Mouse (Mus musculus): ENCODE measurements around the gene Gm11937. TPM values are rescaled to one million over a fixed set of nuclear protein-coding genes. Genes with fewer than 3 reads are reported as not detected.

Gene Gm11937
- total RNA-seq, 2 experiments from 2014 or later: not detected

GRCm38 (mm10) chr11:99581051-99581450 lies 28.9 kb downstream of the Gm11937 start:
- no peak for DNase-seq

GRCm38 (mm10) chr11:99580636-99581035 lies 29.4 kb downstream of the Gm11937 start, which contains the start of gene Krtap1-5:
TSS of gene Krtap1-5 (minus strand) at chr11:99581016.
- no peak for DNase-seq

- DNase-seq: peak; percentile 85
Measured at GRCm38 (mm10) chr11:99574106-99574505, 35.9 kb downstream of the Gm11937 start.

- no peak for DNase-seq
Measured at GRCm38 (mm10) chr11:99573164-99573563, 36.8 kb downstream of the Gm11937 start.

DNA sequence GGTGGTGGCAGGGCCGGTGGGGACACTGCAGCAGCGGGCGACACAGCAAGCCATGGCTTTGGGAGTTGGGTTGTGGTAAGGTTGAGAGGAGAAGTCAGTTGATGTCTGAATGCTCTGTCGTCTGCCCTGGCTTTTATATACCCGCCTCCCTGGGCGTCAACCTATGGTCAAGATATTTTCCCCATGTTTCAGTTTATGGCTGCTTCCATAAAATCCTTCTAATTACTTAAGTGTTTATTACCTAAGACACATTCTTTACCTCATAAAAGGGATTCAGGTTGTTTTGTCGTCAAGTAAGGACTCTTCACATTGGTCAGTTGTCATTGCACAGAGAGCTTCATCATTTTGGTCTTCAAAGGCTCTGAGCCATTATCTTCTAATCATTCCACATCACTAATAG lies 43.5 kb downstream of the Gm11937 start, which contains the start of gene Krtap3-1:
Gene Krtap3-1, minus strand, starts transcription at position 101 of the 400 bp plus-strand sequence.
- DNase-seq: no peak

DNA sequence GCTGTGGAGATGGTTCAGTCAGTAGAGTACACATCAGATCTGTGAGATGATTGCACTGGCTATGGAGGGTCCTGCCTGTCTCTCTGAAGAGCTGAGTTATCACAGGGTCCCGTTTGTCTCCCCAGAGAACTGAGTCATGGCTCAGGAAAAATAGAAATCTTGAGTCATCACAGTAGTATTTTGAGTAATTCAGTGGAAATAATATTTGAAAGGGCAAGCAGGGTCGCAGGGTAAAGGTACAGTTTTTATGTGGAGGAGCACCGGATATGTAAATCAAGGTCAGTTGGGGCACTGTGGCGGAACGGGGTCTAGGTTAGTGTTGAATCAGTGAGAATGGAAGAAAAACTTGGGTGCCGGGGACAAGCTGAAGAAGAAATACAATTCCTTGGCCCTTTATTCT lies 47.4 kb downstream of the Gm11937 start:
- DNase-seq: no peak

Other genes starting within 250 kb of the Gm11937 start
- gene Krt28, start 235.3 kb downstream of the Gm11937 start, total RNA-seq (2021): under 1 TPM in 1 of 2 experiments, not detected in 1; 0.21 TPM
- gene Krt10, start 220.8 kb downstream of the Gm11937 start, total RNA-seq (2021): 1 to 10 TPM; 7.0 to 8.2 TPM
- gene Krt12, start 187.9 kb downstream of the Gm11937 start, total RNA-seq (2021): not detected
- gene Krt20, start 172.0 kb downstream of the Gm11937 start, total RNA-seq (2021): 1 to 10 TPM; 1.8 to 2.3 TPM
- 10 to 100 TPM in 1 of 2 experiments, 1 to 10 TPM in 1; 4.4 to 12.8 TPM for gene Krt23, start 117.1 kb downstream of the Gm11937 start, total RNA-seq (2021)
- gene Krt39, start 88.9 kb downstream of the Gm11937 start, total RNA-seq (2021): not detected
- not detected for gene Krt40, start 67.0 kb downstream of the Gm11937 start, total RNA-seq (2021)
- not detected for gene Krtap3-3, start 59.3 kb downstream of the Gm11937 start, total RNA-seq (2021)
- gene Krtap3-2, start 53.3 kb downstream of the Gm11937 start, total RNA-seq (2021): not detected
- gene Gm11939, start 50.7 kb downstream of the Gm11937 start, total RNA-seq (2021): not detected
- gene Krtap3-1, start 43.6 kb downstream of the Gm11937 start, total RNA-seq (2021): not detected
- not detected for gene Krtap1-5, start 29.2 kb downstream of the Gm11937 start, total RNA-seq (2021)
- not detected for gene Krtap1-4, start 26.5 kb downstream of the Gm11937 start, total RNA-seq (2021)
- gene Krtap1-3, start 18.9 kb downstream of the Gm11937 start, total RNA-seq (2021): not detected
- gene Krtap9-3, start 12.1 kb downstream of the Gm11937 start, total RNA-seq (2021): not detected
- not detected for gene Gm11938, start 6.9 kb downstream of the Gm11937 start, total RNA-seq (2021)
- gene Krtap2-4, start 4.7 kb upstream of the Gm11937 start, total RNA-seq (2021): not detected
- not detected for gene Gm11562, start 10.2 kb upstream of the Gm11937 start, total RNA-seq (2021)
- not detected for gene Krtap4-1, start 18.0 kb upstream of the Gm11937 start, total RNA-seq (2021)
- gene Krtap4-2, start 24.9 kb upstream of the Gm11937 start, total RNA-seq (2021): not detected
- gene Krtap4-7, start 33.9 kb upstream of the Gm11937 start, total RNA-seq (2021): not detected
- gene Gm11555, start 40.0 kb upstream of the Gm11937 start, total RNA-seq (2021): not detected
- gene Gm11563, start 48.8 kb upstream of the Gm11937 start, total RNA-seq (2021): not detected
- not detected for gene Krtap4-6, start 55.8 kb upstream of the Gm11937 start, total RNA-seq (2021)
- not detected for gene Gm14190, start 80.6 kb upstream of the Gm11937 start, total RNA-seq (2021)
- gene Gm14180, start 124.1 kb upstream of the Gm11937 start, total RNA-seq (2021): not detected
- gene Gm11595, start 162.7 kb upstream of the Gm11937 start, total RNA-seq (2021): not detected
- gene Krtap4-8, start 170.5 kb upstream of the Gm11937 start, total RNA-seq (2021): not detected
- not detected for gene Krtap4-9, start 175.0 kb upstream of the Gm11937 start, total RNA-seq (2021)
- not detected for gene Gm11596, start 183.3 kb upstream of the Gm11937 start, total RNA-seq (2021)
- not detected for gene Gm11569, start 188.7 kb upstream of the Gm11937 start, total RNA-seq (2021)
- not detected for gene Gm11554, start 194.3 kb upstream of the Gm11937 start, total RNA-seq (2021)
- gene Krtap4-13, start 199.7 kb upstream of the Gm11937 start, total RNA-seq (2021): not detected
- gene Gm11564, start 205.5 kb upstream of the Gm11937 start, total RNA-seq (2021): not detected
- gene 2300003K06Rik, start 227.9 kb upstream of the Gm11937 start, total RNA-seq (2021): not detected
- gene Krtap4-16, start 241.4 kb upstream of the Gm11937 start, total RNA-seq (2021): not detected
- gene Gm11568, start 247.7 kb upstream of the Gm11937 start, total RNA-seq (2021): not detected

Data from adrenal gland, postnatal 10 days (tissue).